Mouse (Mus musculus): ENCODE data around the gene Chmp1a. TPM values are rescaled to one million over a fixed set of nuclear protein-coding genes. Genes with fewer than 3 reads are reported as not detected.

The Chmp1a gene
- total and polyA plus RNA-seq, 3 experiments: 67.5 to 83.2 (median 69.5) TPM

DNA sequence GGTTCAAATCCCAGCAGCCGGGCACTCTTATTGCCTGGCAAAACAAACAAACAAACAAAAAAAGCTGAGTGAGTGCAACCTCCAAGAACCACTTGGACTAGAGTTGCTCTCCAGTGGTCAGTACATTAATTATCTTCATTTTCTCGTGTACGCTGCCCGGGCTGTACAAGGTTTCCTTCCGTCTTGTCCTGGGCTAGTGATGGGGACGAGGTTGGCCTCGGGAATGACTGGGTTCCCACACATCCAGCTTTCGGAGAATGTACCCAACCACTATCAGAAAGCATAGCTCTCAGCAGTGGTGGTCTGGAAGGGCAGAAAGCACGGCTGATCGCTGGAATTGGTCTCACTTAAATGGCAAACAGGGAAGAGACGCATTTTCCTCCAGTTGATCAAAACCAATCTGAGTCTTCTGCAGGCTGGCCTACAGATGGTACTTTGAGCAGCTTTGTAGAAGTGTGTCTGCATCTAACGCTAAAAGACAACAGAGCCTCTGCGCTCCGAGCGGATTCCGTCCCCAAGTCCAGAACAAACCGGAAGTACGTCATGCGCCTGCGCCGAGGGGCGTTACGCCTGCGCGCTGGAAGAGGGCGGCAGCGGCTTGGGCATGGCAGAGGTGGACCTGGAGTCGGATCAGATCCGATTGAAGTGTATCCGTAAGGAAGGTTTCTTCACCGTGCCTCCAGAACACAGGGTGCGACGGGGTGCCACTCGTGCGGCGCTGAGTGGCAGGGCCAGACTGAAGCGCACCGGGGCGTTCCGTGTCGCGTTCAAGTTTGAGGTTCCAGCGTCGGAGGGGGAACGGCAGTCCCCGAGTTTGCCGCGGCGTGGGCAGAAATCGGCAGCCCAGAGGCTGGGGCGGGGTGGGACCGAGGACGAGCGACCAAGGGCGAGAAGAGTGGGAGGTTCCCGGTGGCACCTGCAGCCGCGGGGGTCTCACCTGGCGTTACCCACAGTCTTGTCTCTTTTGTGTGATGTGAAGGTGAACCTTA, 12.0 kb upstream of the Chmp1a start, which contains the start of gene Cdk10 (continued):
- no peak; the same call in 1 of the 2 replicates for TF ChIP-seq GABPA (IDR thresholded peaks at IDR 0.05; ENCODE audit: insufficient replicate concordance, low read depth, low read length)

DNA sequence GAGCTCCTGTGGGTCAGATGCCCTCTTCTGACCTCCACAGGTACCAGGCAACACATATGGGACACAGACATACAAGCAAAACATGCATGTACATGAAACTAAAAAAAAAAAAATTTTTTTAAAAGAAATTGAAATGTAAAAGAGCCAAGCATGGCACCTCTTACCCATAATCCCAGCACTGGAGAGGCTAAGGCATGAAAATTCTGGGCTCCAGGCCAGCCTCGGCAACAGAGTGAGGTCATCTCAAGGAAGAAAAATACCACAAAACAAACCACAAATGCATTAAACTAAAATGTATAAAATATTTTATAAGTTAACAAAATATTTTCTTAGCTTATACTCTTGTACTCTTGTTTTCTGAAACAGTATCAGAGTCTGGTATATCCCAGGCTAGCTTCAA, 8.4 kb upstream of the Chmp1a start:
- H3K9me3 ChIP-seq (replicated peaks; ENCODE audit: low read length): no peaks in the 10 kb centered on the region
- peaks cover 0 to 15% of the 10 kb centered on the region in 2 experiments; a peak in 2 of 4 replicates for H3K4me1 ChIP-seq (ENCODE audit: control insufficient read depth in 1 of 2, insufficient read depth in 2 of 2)
- H3K27me3 ChIP-seq (replicated peaks): no peaks in the 10 kb centered on the region
- dilution Hi-C loops (cut with MboI; ENCODE audit: extremely low pct_ligation_motif_present, extremely low pct_unique_long_range_greater_than_20kb, low sequenced_read_pairs) (no loop called here), in situ Hi-C loops (cut with MboI; ENCODE audit: low pct_ligation_motif_present, low pct_unique_long_range_greater_than_20kb, low sequenced_read_pairs) (no loop called here)
- H3K79me2 ChIP-seq (replicated peaks; ENCODE audit: control insufficient read depth, extremely low read depth, insufficient read depth, poor library complexity, severe bottlenecking): no peaks in the 10 kb centered on the region
- no peak overlapping the region for H3K4me3 ChIP-seq (replicated peaks in 1 of 3; ENCODE audit: low read depth in 2 of 3, low read length in 2 of 3, poor library complexity in 1 of 3)
- H3K27ac ChIP-seq (ENCODE audit: insufficient read depth, low read depth): no peak overlapping the region
- TF ChIP-seq CHD1 (IDR thresholded peaks at IDR 0.05; ENCODE audit: low read depth, low read length): no peak
- TF ChIP-seq ZKSCAN1 (IDR thresholded peaks at IDR 0.05; ENCODE audit: borderline replicate concordance, low read depth, low read length): no peak
- TF ChIP-seq POLR2A (IDR thresholded peaks at IDR 0.05; ENCODE audit: low read depth, low read length): no peak
- TF ChIP-seq ZMIZ1 (IDR thresholded peaks at IDR 0.05; ENCODE audit: low read depth, low read length): no peak
- TF ChIP-seq JUN (IDR thresholded peaks at IDR 0.05; ENCODE audit: insufficient read depth, low read depth, low read length): no peak
- no peak for TF ChIP-seq BHLHE40 (IDR thresholded peaks at IDR 0.05; ENCODE audit: low read depth, low read length)
- no peak for TF ChIP-seq TCF12 (IDR thresholded peaks at IDR 0.05; ENCODE audit: low read depth, low read length)
- TF ChIP-seq MAFK (IDR thresholded peaks at IDR 0.05; ENCODE audit: insufficient replicate concordance, low read length): no peak
- no peak for TF ChIP-seq KAT2A (IDR thresholded peaks at IDR 0.05; ENCODE audit: insufficient replicate concordance, low read length)
- no peak for TF ChIP-seq ZC3H11A (IDR thresholded peaks at IDR 0.05; ENCODE audit: low read depth, low read length)
- TF ChIP-seq MYC (IDR thresholded peaks at IDR 0.05; ENCODE audit: low read depth, low read length): no peak
- TF ChIP-seq NELFE (IDR thresholded peaks at IDR 0.05; ENCODE audit: low read depth, low read length): no peak
- TF ChIP-seq SIN3A (IDR thresholded peaks at IDR 0.05; ENCODE audit: low read length): no peak
- no peak for DNase-seq (ENCODE audit: extremely low read depth)
- no peak overlapping the region for H3K4me2 ChIP-seq (ENCODE audit: insufficient read depth, low read depth, poor library complexity, severe bottlenecking)
- no peak overlapping the region for H3K9ac ChIP-seq (ENCODE audit: insufficient read depth, low read depth)
- peaks cover 0 to 1% of the 10 kb centered on the region in 2 experiments for H3K36me3 ChIP-seq (replicated peaks in 1 of 2; ENCODE audit: control insufficient read depth in 1 of 2, insufficient read depth in 1 of 2, low read length in 1 of 2)

DNA sequence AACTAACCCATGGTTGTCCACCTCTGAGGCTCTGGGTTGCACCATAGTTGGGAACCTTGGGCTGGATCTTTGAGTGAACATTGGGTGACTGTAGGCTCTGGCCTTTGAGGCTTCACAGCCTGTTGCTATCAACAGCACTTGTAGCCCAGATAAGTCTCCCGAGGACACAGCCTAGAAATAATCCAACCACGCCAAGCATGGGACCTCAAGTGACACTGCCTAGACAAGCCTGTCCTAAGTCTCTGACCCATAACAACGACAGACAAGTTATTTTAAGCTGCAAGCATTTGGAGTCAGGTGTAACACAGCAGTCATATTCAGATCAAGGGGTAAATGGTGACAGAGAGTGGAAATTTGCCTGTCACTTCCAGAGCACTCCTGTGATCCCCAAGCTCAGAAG, 2.9 kb upstream of the Chmp1a start:
- H3K9ac ChIP-seq (ENCODE audit: insufficient read depth, low read depth): no peak overlapping the region
- TF ChIP-seq ETS1 (conservative IDR thresholded peaks at IDR 0.05; ENCODE audit: low read depth, low read length): no peak
- no peak for TF ChIP-seq NELFE (IDR thresholded peaks at IDR 0.05; ENCODE audit: low read depth, low read length)
- no peak for TF ChIP-seq RAD21 (IDR thresholded peaks at IDR 0.05; ENCODE audit: low read depth, low read length)
- no peak for TF ChIP-seq CHD2 (IDR thresholded peaks at IDR 0.05; ENCODE audit: low read length)
- no peak for TF ChIP-seq PAX5 (IDR thresholded peaks at IDR 0.05; ENCODE audit: low read length)
- peaks cover 0 to 17% of the 10 kb centered on the region in 2 experiments; a peak in 2 of 4 replicates for H3K4me1 ChIP-seq (ENCODE audit: control insufficient read depth in 1 of 2, insufficient read depth in 2 of 2)
- peaks cover 5% of the 10 kb centered on the region for H3K27me3 ChIP-seq (replicated peaks)
- no peak for DNase-seq (ENCODE audit: extremely low read depth)
- no peak overlapping the region for H3K27ac ChIP-seq (ENCODE audit: insufficient read depth, low read depth)
- in situ Hi-C loops (cut with MboI; ENCODE audit: low pct_ligation_motif_present, low pct_unique_long_range_greater_than_20kb, low sequenced_read_pairs) (no loop called here), dilution Hi-C loops (cut with MboI; ENCODE audit: extremely low pct_ligation_motif_present, extremely low pct_unique_long_range_greater_than_20kb, low sequenced_read_pairs) (no loop called here)
- H3K4me3 ChIP-seq (replicated peaks in 1 of 3; ENCODE audit: low read depth in 2 of 3, low read length in 2 of 3, poor library complexity in 1 of 3): no peak overlapping the region
- peaks cover 2 to 6% of the 10 kb centered on the region in 2 experiments for H3K36me3 ChIP-seq (replicated peaks in 1 of 2; ENCODE audit: control insufficient read depth in 1 of 2, insufficient read depth in 1 of 2, low read length in 1 of 2)
- no peaks in the 10 kb centered on the region for H3K9me3 ChIP-seq (replicated peaks; ENCODE audit: low read length)
- no peak overlapping the region for H3K4me2 ChIP-seq (ENCODE audit: insufficient read depth, low read depth, poor library complexity, severe bottlenecking)
- peaks cover 16% of the 10 kb centered on the region for H3K79me2 ChIP-seq (replicated peaks; ENCODE audit: control insufficient read depth, extremely low read depth, insufficient read depth, poor library complexity, severe bottlenecking)
